Mouse (Mus musculus) ES-E14 (cell line): Measurements from ENCODE around the gene Pinlyp. TPM values are rescaled to one million over a fixed set of nuclear protein-coding genes. Genes with fewer than 3 reads are reported as not detected.

ENCODE experiments used
- DNase-seq: peaks from one replicate; pipeline ENCODE4 v3.0.0-alpha.2; 2013; ENCODE audit warnings: low read depth, low spot score
- H3K27ac ChIP-seq: 2 replicates; pipeline ENCODE4 v1.5.1; 2012; ENCODE audit warnings: low read depth, mild to moderate bottlenecking, low read length, moderate library complexity, mixed read lengths; ENCODE audit not compliant: poor library complexity, insufficient read depth, severe bottlenecking
- H3K36me3 ChIP-seq: 2 replicates; pipeline ENCODE4 v1.6.1; 2012; ENCODE audit warnings: mild to moderate bottlenecking, low read length, moderate library complexity, mixed read lengths; ENCODE audit not compliant: control insufficient read depth, poor library complexity, insufficient read depth, severe bottlenecking
- H3K4me1 ChIP-seq, 2 experiments: fragments of 150-350 bp in 1 of 2; sonication (generic) in 1 of 2; 2 replicates each; pipeline ENCODE4 v1.6.1; 2012; ENCODE audit warnings: low read length in 2 of 2, mild to moderate bottlenecking in 1 of 2, mixed read lengths in 1 of 2; ENCODE audit not compliant: control insufficient read depth in 2 of 2, insufficient read depth in 2 of 2, poor library complexity in 1 of 2
- H3K4me3 ChIP-seq, 2 experiments: fragments of 150-350 bp in 1 of 2; sonication (generic) in 1 of 2; 2 replicates each; pipeline ENCODE4 v1.5.1; 2012; ENCODE audit warnings: low read length in 2 of 2, low read depth in 1 of 2, mild to moderate bottlenecking in 1 of 2, mixed read lengths in 1 of 2; ENCODE audit not compliant: insufficient read depth in 1 of 2, poor library complexity in 1 of 2, severe bottlenecking in 1 of 2
- H3K9ac ChIP-seq: 2 replicates; pipeline ENCODE4 v1.6.1; 2012; ENCODE audit warnings: low read depth, mild to moderate bottlenecking, low read length, mixed read lengths; ENCODE audit not compliant: poor library complexity, insufficient read depth, severe bottlenecking
- H3K9me3 ChIP-seq: fragments of 150-350 bp; sonication (generic); 2 replicates; pipeline ENCODE4 v1.6.1; 2012; ENCODE audit warnings: low read depth, mild to moderate bottlenecking, low read length; ENCODE audit not compliant: control insufficient read depth, insufficient read depth
- CHD2 ChIP-seq: IDR thresholded peaks from 2 replicates; pipeline ENCODE4 v1.6.1; 2014; ENCODE audit warnings: mild to moderate bottlenecking, low read depth, low read length, inconsistent platforms
- HCFC1 ChIP-seq: IDR thresholded peaks from 2 replicates; pipeline ENCODE4 v1.6.1; 2012; ENCODE audit warnings: low read length, inconsistent platforms, borderline replicate concordance; ENCODE audit not compliant: insufficient read depth
- MAFK ChIP-seq: IDR thresholded peaks from 2 replicates; pipeline ENCODE4 v1.6.1; 2014; ENCODE audit warnings: mild to moderate bottlenecking, low read depth, low read length, inconsistent platforms; ENCODE audit not compliant: insufficient read depth
- ZC3H11A ChIP-seq: IDR thresholded peaks from 2 replicates; pipeline ENCODE4 v1.6.1; 2012; ENCODE audit warnings: low read depth, mild to moderate bottlenecking, inconsistent platforms, low read length, borderline replicate concordance
- ZNF384 ChIP-seq: IDR thresholded peaks from 2 replicates; pipeline ENCODE4 v1.6.1; 2012; ENCODE audit warnings: low read depth, low read length, inconsistent platforms
- in situ Hi-C, 2 experiments: fragments of 600-800 bp; cut with MboI; formaldehyde crosslinking; loops; one replicate each; pipeline ENCODE4 v1.15.1; 2025; ENCODE audit warnings: low sequenced_read_pairs in 2 of 2, inconsistent platforms in 1 of 2; ENCODE audit not compliant: unreplicated experiment in 2 of 2
- total RNA-seq: library from RNA; depleted of rRNA; stranded (reverse); fragments of 300-350 nt; gene quantifications from 2 replicates; pipeline ENCODE4 v1.2.3, GENCODE M21; 2012

The Pinlyp gene
- total RNA-seq, 1 experiment = not detected

DNA sequence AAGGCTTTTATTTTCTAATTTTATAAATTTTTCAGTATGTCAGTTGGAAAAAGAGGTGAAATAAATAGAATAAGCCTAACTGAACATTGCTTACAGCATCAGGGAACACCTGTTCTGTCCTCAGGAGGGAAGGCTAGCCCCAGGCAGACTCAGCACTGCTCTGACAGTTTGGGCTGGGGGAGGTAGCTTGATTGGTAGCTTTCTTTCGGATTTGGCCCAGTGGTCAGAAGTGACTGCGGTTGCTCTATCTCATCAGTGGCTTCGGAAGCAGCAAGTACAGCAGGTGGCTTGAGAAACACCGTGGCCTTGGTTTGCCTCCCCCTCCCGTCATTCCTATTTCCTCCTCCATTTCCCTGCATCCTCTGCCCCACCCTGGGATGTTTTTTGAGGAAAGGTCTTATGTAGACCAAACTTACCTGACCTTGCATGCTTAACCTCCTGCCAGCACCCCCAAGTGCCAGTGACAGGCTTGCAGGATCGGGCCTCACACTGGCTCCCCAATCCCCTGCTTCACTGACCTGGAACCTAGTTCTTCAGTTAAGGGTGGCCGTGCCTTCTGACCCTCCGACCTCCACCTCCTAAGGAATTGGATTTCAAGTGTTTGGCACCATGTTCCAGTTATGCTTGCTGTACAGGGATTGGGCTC is 17.4 kb upstream of the Pinlyp start:
- Histone ChIP-seq H3K9ac (no peak overlapping the region), H3K4me1 (peaks cover 0 to 12% of the 10 kb centered on the region in 2 experiments; a peak in 1 of 4 replicates), H3K36me3 (peaks cover 43% of the 10 kb centered on the region), H3K4me3 (no peak overlapping the region), H3K27ac (no peak overlapping the region), H3K9me3 (no peaks in the 10 kb centered on the region)
- no peak for DNase-seq
- TF ChIP-seq CHD2 (no peak), ZC3H11A (no peak), HCFC1 (no peak), ZNF384 (no peak)
- in situ Hi-C loops = no loop called here

DNA sequence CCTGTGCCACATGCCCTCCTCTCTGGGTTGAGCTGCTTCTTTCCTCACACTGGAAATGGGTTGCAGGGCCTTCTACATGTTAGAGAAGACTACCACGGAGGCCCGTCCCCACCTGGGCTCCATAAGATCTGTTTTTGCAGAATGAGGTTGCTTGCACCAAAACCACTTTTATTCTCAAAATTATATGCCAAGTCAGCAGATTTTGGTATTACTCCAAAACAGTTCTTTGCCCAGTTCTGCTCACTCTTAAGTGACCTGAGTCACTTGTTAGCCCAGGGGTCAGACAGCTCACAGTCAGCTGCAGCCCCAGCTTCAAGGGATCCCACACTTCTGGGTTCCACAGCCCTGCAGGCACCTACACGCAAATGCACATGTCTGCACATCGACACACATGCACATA is 15.5 kb upstream of the Pinlyp start:
- no peak overlapping the region for H3K27ac ChIP-seq
- in situ Hi-C loops = no loop called here
- DNase-seq = no peak
- peaks cover 0 to 12% of the 10 kb centered on the region in 2 experiments; a peak in 1 of 4 replicates for H3K4me1 ChIP-seq
- TF ChIP-seq ZNF384 (no peak), MAFK (peak; percentile 98)
- no peak overlapping the region for H3K9ac ChIP-seq
- no peaks in the 10 kb centered on the region for H3K9me3 ChIP-seq
- no peak overlapping the region for H3K4me3 ChIP-seq
- peaks cover 29% of the 10 kb centered on the region for H3K36me3 ChIP-seq

DNA sequence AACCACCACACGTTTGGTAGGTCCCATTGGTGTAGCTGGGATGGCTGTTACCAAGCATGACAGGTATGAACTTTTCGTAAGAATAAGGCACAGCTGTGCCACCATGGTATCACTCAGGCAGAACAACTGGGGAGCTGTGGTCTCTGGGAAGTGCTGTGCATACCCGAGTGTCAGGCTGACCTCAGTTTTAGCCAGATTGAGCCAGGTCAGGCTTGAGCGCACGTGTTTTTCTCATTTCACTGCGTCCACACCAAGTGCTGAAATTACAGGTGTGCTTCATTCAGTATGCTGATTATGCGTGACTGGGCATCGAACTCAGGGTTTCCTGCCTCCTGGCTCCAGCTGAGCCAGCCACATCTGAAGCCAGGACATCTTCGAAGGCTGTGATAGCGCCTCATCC is 9.9 kb upstream of the Pinlyp start:
- H3K4me1 ChIP-seq = peaks cover 0 to 5% of the 10 kb centered on the region in 2 experiments; a peak in 2 of 4 replicates
- peaks cover 38% of the 10 kb centered on the region for H3K36me3 ChIP-seq
- in situ Hi-C loops = no loop called here
- no peak for TF ChIP-seq ZNF384
- TF ChIP-seq CHD2 = no peak
- no peak for TF ChIP-seq HCFC1
- no peak for TF ChIP-seq MAFK
- TF ChIP-seq ZC3H11A = no peak
- H3K27ac ChIP-seq = no peak overlapping the region
- H3K9me3 ChIP-seq = no peaks in the 10 kb centered on the region
- H3K9ac ChIP-seq = no peak overlapping the region
- DNase-seq = no peak
- no peak overlapping the region for H3K4me3 ChIP-seq

DNA sequence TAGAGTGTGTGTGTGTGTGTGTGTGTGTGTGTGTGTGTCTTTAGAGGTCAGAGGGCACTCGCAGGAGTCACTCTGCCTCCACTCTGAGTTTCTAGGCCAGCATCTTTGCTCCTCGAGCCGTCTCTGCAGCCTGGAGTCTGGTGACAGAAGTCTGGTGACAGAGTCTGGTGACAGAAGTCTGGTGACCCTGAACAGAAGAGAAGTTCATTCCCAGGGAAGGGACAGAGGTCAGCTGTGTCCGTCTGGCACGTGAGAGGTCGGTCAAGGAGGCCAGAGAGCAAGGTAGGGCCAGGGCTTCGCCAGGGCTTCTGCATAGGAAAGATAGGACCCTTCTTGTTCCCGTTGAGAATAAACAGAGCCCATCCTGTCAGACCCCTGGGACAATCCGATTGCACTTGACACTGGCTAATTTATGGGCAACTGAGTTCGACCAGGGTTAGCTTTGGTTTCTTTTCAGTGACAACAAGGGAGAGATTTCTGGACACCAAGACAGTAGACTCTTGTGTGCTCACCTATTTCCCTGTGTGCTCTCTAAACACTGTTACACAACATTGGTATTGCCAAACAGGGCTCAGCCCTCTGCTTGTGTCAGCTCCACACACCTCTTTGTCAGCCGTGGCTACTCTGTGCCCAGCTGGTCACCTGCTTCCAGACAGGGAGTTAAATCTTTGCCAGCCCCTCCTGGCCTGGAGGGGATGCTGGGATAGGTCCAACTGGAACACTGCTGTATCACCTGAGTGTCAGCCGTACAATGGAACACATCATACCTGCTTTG is 6.3 kb upstream of the Pinlyp start:
- Histone ChIP-seq H3K4me3 (no peak overlapping the region), H3K9ac (no peak overlapping the region), H3K27ac (no peak overlapping the region), H3K36me3 (peaks cover 39% of the 10 kb centered on the region), H3K4me1 (peaks cover 0 to 8% of the 10 kb centered on the region in 2 experiments; a peak in 2 of 4 replicates), H3K9me3 (no peaks in the 10 kb centered on the region)
- DNase-seq = no peak
- in situ Hi-C loops = no loop called here
- TF ChIP-seq CHD2 = no peak
- no peak for TF ChIP-seq ZC3H11A
- TF ChIP-seq ZNF384 = no peak
- no peak for TF ChIP-seq MAFK
- no peak for TF ChIP-seq HCFC1
